Mouse (Mus musculus): Measurements from ENCODE around the gene Gnb1. TPM values are rescaled to one million over a fixed set of nuclear protein-coding genes. Genes with fewer than 3 reads are reported as not detected.
"Not testable (repeated sequence)": the region's sequence is repeated elsewhere in the genome, so short reads cannot be mapped to it uniquely, and the experiment has no call there.

The Gnb1 gene
- polyA plus RNA-seq, 1 experiment from 2014 or later, result 1,017 TPM

DNA sequence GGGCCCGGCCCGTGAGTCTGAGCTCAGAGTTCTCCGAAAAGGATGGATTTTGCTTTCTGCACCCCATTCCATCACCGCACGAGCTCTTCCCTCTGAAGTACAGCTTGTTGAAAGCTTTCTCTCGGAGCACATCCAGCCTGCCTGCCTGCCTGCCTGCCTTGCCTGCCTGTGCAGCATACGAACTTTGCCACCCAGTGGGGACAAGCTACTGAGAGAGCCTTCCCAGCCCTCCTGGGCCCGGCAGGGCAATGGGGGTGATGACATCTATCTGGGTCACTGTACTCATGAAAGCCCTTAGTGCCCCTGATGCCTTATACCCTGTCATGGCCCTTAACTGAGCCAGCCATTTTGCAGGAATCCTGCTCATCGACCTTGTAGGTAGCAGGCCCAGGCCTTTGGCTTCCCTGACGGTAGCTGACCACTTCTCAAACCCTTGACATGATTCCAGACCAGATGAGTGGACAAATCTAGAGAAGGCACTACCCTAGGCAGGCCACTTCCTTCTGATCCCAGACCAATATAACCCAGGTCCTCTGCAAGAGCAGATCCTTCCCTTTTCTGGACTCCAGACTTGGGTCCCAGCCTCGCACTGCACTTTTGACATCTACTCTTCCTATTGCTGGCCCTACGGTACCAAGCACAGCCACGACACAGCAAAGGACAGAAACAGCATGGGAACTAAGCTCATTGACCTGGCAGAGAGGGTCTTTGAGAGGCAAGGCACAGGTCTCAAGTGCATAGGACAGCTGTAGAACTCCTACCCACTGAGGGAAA lies 23.7 kb upstream of the Gnb1 start:
- H3K4me1 ChIP-seq (ENCODE audit: control insufficient read depth, insufficient read depth, low read depth, low read length), result no peaks in the 10 kb centered on the region
- H3K4me2 ChIP-seq (ENCODE audit: low read length), result no peak overlapping the region
- H3K9me3 ChIP-seq (ENCODE audit: control insufficient read depth, low read length), result no peaks in the 10 kb centered on the region
- H3K9ac ChIP-seq (ENCODE audit: low read depth, low read length), result no peak overlapping the region
- no peaks in the 10 kb centered on the region for H3K27me3 ChIP-seq (replicated peaks; ENCODE audit: control insufficient read depth, insufficient read depth, low read length)
- WGBS, result 75% methylated on average over 13 of the region's 13 CpGs
- no peak overlapping the region for H3K4me3 ChIP-seq (ENCODE audit: low read length)
- H3K27ac ChIP-seq (ENCODE audit: low read depth, low read length), result no peak overlapping the region
- no peaks in the 10 kb centered on the region for H3K36me3 ChIP-seq (ENCODE audit: control insufficient read depth, insufficient read depth, low read length)
- ATAC-seq, result no peak

DNA sequence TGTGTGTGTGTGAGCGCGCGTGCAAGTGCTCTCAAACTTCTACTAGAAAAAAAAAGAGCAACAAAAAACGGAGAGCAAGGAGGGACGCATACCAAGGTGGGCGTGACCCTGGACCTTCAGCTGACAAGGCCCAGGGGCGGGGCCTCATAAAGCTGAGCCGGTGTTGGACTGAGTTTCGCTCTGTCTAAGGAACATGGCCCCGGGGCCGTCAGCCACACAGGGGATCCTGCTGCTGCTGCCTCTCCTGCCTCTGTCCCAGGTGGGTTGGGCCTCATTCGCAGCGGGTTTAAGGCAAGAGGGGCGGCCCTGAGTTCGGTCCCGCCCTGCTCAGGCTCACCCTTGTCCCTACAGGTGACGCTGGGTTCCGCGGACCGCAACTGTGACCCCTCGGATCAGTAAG lies 22.2 kb upstream of the Gnb1 start, which contains the start of gene Tmem52:
Tmem52 (plus strand) TSS at position 163 of the 400 bp plus-strand sequence.
- H3K9me3 ChIP-seq (ENCODE audit: control insufficient read depth, low read length), result no peaks in the 10 kb centered on the region
- H3K27ac ChIP-seq (ENCODE audit: low read depth, low read length), result no peak within 1 kb of the TSS
- no peak within 1 kb of the TSS for H3K4me3 ChIP-seq (ENCODE audit: low read length)
- no peaks in the 10 kb centered on the region for H3K36me3 ChIP-seq (ENCODE audit: control insufficient read depth, insufficient read depth, low read length)
- no peak within 1 kb of the TSS; the same call in 1 of the 2 replicates for H3K9ac ChIP-seq (ENCODE audit: low read depth, low read length)
- H3K4me2 ChIP-seq (ENCODE audit: low read length), result peak within 1 kb of the TSS; percentile 34
- 14% methylated on average over 21 of the region's 21 CpGs for WGBS
- H3K27me3 ChIP-seq (replicated peaks; ENCODE audit: control insufficient read depth, insufficient read depth, low read length), result no peaks in the 10 kb centered on the region
- ATAC-seq, result no peak; the same call in 1 of the 2 replicates
- H3K4me1 ChIP-seq (ENCODE audit: control insufficient read depth, insufficient read depth, low read depth, low read length), result no peaks in the 10 kb centered on the region

DNA sequence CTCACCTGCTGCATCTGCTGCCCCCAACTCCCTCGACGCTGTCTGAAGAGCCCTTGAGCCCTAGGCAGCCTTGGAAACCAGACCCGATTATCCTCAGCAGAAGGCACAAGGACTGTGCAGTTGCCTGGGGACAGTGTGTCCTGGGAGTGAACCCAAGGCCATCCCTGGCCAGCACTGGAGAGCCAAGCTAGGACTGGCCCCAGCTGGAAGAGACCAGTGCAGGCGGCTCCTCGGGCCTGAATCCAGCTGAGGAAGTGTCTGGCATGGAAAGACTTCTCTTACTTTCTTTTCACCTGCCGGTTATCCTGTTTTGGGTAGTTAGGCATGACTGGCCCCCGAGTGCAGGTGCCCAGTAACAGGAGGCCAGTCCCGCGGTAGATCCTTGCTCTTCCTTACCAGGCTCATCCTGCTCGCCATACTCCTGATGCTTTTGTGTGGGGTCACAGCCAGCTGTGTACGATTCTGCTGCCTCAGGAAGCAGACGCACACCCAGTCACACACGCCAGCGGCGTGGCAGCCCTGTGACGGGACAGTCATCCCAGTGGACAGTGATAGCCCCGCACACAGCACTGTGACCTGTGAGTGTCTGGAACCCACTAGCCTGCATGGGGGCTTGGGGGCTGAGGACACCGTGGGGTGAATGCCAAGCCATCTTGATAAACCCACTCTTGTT lies 21.4 kb upstream of the Gnb1 start:
- no peaks in the 10 kb centered on the region for H3K27me3 ChIP-seq (replicated peaks; ENCODE audit: control insufficient read depth, insufficient read depth, low read length)
- no peaks in the 10 kb centered on the region for H3K4me1 ChIP-seq (ENCODE audit: control insufficient read depth, insufficient read depth, low read depth, low read length)
- no peak overlapping the region for H3K4me3 ChIP-seq (ENCODE audit: low read length)
- no peak for ATAC-seq
- H3K9ac ChIP-seq (ENCODE audit: low read depth, low read length), result no peak overlapping the region; the same call in 1 of the 2 replicates
- 86% methylated on average over 18 of the region's 18 CpGs for WGBS
- H3K36me3 ChIP-seq (ENCODE audit: control insufficient read depth, insufficient read depth, low read length), result no peaks in the 10 kb centered on the region
- H3K27ac ChIP-seq (ENCODE audit: low read depth, low read length), result no peak overlapping the region
- H3K4me2 ChIP-seq (ENCODE audit: low read length), result no peak overlapping the region
- no peaks in the 10 kb centered on the region for H3K9me3 ChIP-seq (ENCODE audit: control insufficient read depth, low read length)

DNA sequence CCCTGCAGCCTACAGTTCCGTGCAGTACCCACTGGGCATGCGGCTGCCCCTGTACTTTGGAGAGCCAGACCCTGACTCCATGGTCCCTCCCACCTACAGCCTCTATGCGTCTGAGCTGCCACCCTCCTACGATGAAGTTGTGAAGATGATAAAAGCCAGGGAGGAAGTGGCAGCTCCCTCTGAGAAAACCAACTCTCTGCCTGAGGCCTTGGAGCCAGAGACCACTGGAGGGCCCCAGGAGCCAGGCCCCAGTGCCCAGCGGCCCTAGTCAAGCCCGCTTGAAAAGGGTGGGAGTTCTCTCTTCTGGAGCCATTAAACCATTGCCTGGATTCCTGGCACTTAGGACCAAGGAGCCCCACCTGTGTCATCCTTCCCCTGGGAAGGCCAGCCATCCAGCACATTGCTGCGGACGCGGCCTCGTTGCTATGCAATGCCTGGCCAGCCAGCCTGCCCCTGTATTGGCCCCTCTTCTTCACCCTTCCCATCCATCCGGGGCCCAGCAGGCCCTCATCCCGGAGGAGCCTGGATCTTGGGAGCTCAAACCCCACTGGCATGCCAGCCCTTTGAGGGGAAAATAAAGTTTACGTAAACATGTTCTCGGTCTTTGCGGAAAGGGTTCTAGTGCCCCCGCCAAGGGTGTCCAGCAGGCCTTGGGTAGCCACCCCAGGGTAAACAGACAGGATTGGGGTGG lies 20.8 kb upstream of the Gnb1 start:
- no peaks in the 10 kb centered on the region for H3K9me3 ChIP-seq (ENCODE audit: control insufficient read depth, low read length)
- no peak overlapping the region for H3K4me2 ChIP-seq (ENCODE audit: low read length)
- WGBS, result 86% methylated on average over 16 of the region's 16 CpGs
- ATAC-seq, result no peak
- no peak overlapping the region for H3K4me3 ChIP-seq (ENCODE audit: low read length)
- H3K27ac ChIP-seq (ENCODE audit: low read depth, low read length), result no peak overlapping the region
- no peaks in the 10 kb centered on the region for H3K27me3 ChIP-seq (replicated peaks; ENCODE audit: control insufficient read depth, insufficient read depth, low read length)
- no peaks in the 10 kb centered on the region for H3K36me3 ChIP-seq (ENCODE audit: control insufficient read depth, insufficient read depth, low read length)
- no peaks in the 10 kb centered on the region for H3K4me1 ChIP-seq (ENCODE audit: control insufficient read depth, insufficient read depth, low read depth, low read length)
- no peak overlapping the region for H3K9ac ChIP-seq (ENCODE audit: low read depth, low read length)

DNA sequence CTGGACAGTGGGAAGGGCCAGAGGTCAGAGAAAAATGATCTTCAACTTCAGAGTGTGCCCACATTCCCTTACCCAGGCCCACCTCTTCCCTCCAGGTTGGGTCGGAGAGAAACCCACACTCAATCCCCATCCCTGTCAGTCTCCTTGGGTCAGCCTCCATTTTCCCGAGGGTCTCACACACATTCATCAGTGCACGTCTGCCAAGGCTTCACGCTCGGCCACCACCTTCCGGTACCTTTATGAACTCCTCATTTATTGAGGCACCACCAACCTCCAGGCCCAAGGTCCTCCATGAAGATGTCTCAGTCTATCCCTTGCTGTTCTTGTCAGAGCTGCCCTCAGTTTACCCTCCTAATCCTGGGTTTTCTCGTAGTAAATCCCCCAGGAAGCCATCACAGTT lies 20.2 kb upstream of the Gnb1 start:
- Histone ChIP-seq H3K9ac (ENCODE audit: low read depth, low read length) (no peak overlapping the region), H3K9me3 (ENCODE audit: control insufficient read depth, low read length) (no peaks in the 10 kb centered on the region), H3K4me2 (ENCODE audit: low read length) (no peak overlapping the region), H3K36me3 (ENCODE audit: control insufficient read depth, insufficient read depth, low read length) (no peaks in the 10 kb centered on the region), H3K4me3 (ENCODE audit: low read length) (no peak overlapping the region), H3K27me3 (replicated peaks; ENCODE audit: control insufficient read depth, insufficient read depth, low read length) (no peaks in the 10 kb centered on the region), H3K4me1 (ENCODE audit: control insufficient read depth, insufficient read depth, low read depth, low read length) (no peaks in the 10 kb centered on the region), H3K27ac (ENCODE audit: low read depth, low read length) (no peak overlapping the region)
- ATAC-seq, result no peak
- WGBS, result 87% methylated on average over 7 of the region's 7 CpGs

DNA sequence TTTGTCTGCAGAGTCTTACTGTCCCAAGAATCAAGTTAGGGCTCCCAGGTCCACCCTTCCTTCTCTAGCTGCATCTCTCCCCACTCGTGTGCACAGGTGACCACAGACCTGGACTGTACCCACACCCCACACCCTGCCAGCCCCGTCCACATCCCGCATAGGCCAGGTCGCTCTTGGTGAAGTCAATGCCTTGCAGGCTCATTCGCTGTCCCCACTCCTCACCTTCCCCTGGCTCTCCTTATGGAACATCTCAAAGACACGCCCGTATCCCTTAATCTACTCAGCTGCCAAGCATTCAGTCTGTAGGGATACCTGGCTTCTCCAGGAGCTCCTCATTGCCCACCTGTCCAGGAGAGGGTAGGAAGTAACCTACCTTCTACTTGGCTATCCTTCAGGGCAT lies 19.8 kb upstream of the Gnb1 start:
- ATAC-seq, result no peak
- H3K27ac ChIP-seq (ENCODE audit: low read depth, low read length), result no peak overlapping the region
- no peak overlapping the region for H3K9ac ChIP-seq (ENCODE audit: low read depth, low read length)
- H3K4me2 ChIP-seq (ENCODE audit: low read length), result no peak overlapping the region
- H3K36me3 ChIP-seq (ENCODE audit: control insufficient read depth, insufficient read depth, low read length), result no peaks in the 10 kb centered on the region
- 92% methylated on average over 7 of the region's 7 CpGs for WGBS
- no peaks in the 10 kb centered on the region for H3K9me3 ChIP-seq (ENCODE audit: control insufficient read depth, low read length)
- H3K4me1 ChIP-seq (ENCODE audit: control insufficient read depth, insufficient read depth, low read depth, low read length), result no peaks in the 10 kb centered on the region
- no peaks in the 10 kb centered on the region for H3K27me3 ChIP-seq (replicated peaks; ENCODE audit: control insufficient read depth, insufficient read depth, low read length)
- H3K4me3 ChIP-seq (ENCODE audit: low read length), result no peak overlapping the region

DNA sequence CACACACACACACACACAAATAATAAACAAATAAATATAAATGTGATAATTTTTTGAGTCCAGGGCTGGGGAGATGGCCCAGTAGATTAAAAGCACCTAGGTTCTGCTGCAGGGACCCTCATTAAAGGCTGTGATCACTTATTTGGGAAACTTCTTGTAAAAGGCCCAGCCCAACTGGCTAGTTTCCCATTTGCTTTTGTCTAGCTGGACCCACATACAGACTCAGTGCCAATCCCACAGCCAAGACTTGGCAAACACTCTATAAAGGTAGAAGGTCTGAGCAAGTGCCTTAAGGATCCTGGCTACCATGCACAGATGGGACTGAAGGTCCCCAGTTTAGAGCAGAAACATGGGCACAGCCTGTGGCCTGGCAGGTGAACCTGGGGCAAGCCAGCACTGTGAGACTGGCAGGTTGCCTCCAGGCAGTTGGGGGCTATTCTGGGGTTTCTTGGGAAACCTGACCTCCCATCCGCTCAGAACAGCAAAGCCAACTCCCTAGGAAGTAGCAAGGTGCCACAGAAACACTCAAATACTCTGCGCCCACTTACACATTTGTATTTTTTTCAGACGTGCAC lies 18.4 kb upstream of the Gnb1 start:
- Histone ChIP-seq H3K9ac (ENCODE audit: low read depth, low read length) (no peak overlapping the region), H3K27me3 (replicated peaks; ENCODE audit: control insufficient read depth, insufficient read depth, low read length) (no peaks in the 10 kb centered on the region), H3K9me3 (ENCODE audit: control insufficient read depth, low read length) (no peaks in the 10 kb centered on the region), H3K4me1 (ENCODE audit: control insufficient read depth, insufficient read depth, low read depth, low read length) (no peaks in the 10 kb centered on the region), H3K4me3 (ENCODE audit: low read length) (no peak overlapping the region), H3K4me2 (ENCODE audit: low read length) (no peak overlapping the region), H3K36me3 (ENCODE audit: control insufficient read depth, insufficient read depth, low read length) (no peaks in the 10 kb centered on the region), H3K27ac (ENCODE audit: low read depth, low read length) (no peak overlapping the region)
- ATAC-seq, result no peak
- 72% methylated on average over 3 of the region's 3 CpGs for WGBS

DNA sequence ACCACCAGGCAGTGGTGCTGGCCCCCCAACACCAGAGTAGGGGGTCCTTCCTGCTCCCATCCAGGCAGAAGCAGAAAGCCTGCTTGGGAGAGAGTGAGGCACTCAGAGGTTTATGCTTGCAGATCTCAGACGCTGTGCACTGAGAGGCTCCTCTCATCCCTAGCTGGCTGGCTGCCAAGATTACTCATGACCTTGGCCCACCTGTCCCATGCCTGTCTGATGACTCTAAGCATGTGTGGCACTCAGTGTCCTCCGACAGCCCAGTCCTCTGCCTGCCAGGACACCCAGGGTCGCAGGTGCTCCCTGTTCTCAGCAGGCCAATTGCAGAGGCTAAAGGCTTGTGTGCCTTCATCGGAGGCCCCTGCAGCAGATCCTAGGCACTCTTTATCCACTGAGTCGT lies 17.8 kb upstream of the Gnb1 start:
- no peaks in the 10 kb centered on the region for H3K9me3 ChIP-seq (ENCODE audit: control insufficient read depth, low read length)
- no peak overlapping the region for H3K27ac ChIP-seq (ENCODE audit: low read depth, low read length)
- ATAC-seq, result no peak
- H3K27me3 ChIP-seq (replicated peaks; ENCODE audit: control insufficient read depth, insufficient read depth, low read length), result no peaks in the 10 kb centered on the region
- 60% methylated on average over 5 of the region's 5 CpGs for WGBS
- H3K4me1 ChIP-seq (ENCODE audit: control insufficient read depth, insufficient read depth, low read depth, low read length), result no peaks in the 10 kb centered on the region
- H3K36me3 ChIP-seq (ENCODE audit: control insufficient read depth, insufficient read depth, low read length), result no peaks in the 10 kb centered on the region
- H3K4me3 ChIP-seq (ENCODE audit: low read length), result no peak overlapping the region
- H3K4me2 ChIP-seq (ENCODE audit: low read length), result no peak overlapping the region
- no peak overlapping the region for H3K9ac ChIP-seq (ENCODE audit: low read depth, low read length)

DNA sequence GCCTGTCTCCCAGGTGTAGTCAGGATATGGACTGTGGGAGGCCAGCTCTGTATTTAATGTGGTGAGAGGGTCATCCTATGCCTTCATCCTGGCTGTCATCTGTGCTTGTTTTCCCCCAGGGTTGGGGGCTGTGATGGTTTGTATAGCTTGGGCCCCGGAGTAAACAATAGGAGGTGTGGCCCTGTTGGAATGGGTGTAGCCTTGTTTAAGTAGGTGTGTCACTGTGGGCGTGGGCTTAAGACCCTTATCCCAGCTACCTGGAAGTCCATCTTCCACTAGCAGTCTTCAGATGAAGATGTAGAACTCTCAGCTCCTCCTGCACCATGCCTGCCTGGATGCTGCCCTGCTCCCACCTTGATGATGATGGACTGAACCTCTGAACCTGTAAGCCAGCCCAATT lies 17.4 kb upstream of the Gnb1 start:
- H3K36me3 ChIP-seq (ENCODE audit: control insufficient read depth, insufficient read depth, low read length); ATAC-seq; H3K27me3 ChIP-seq (replicated peaks; ENCODE audit: control insufficient read depth, insufficient read depth, low read length); H3K4me3 ChIP-seq (ENCODE audit: low read length); H3K27ac ChIP-seq (ENCODE audit: low read depth, low read length); H3K4me1 ChIP-seq (ENCODE audit: control insufficient read depth, insufficient read depth, low read depth, low read length); H3K9me3 ChIP-seq (ENCODE audit: control insufficient read depth, low read length); H3K9ac ChIP-seq (ENCODE audit: low read depth, low read length); H3K4me2 ChIP-seq (ENCODE audit: low read length): not testable (repeated sequence)
- WGBS, result 60% methylated on average over 2 of the region's 2 CpGs
